Mouse (Mus musculus) CD4-positive helper T cell, adult 2 months (primary cell): ENCODE results near the gene Inafm2.

Experiments used
- DNase-seq: peaks from one replicate; pipeline ENCODE4 v3.0.0-alpha.2; 2012; ENCODE audit warnings: low read depth, missing footprints, low spot score

Gene Inafm2

GRCm38 (mm10) chr2:118782303-118782702 is 36.7 kb downstream of the Inafm2 start:
- DNase-seq: no peak

DNA sequence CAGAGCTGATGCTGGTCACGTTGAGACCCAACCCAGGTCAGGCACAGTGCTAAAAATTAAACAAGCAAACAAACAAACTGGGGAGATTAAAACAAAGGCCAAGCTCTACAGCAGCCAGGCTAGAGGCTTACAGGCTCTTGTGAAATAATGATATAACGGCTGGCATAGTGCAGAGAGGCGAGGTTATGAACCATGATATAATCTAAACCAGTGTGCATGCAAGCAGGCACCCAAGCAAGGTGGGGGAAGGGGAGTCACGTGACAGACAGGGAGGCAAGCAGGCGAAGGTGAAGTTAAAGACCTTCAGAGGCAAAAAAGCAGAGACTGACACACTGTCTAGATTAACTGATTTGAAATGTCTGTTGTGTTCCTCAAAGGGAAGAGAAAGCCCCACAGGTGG is 37.5 kb downstream of the Inafm2 start:
- DNase-seq: no peak

DNA sequence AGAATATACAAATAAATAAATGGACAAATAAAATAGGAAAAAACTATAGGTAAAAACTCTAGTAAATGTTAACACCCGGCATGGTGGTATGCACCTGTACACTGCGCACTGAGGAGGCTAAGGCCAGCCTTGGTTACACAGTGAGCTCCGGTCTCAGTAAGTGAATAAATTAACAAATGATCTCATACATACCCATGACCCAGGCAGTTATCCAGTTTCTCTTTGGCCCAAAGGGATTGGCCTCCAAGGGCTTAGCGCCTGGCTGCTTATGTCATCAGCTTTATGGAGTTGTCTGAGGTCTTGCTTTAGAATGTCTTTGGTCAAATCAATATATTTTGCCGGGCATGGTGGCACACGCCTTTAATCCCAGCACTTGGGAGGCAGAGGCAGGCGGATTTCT is 38.1 kb downstream of the Inafm2 start:
- DNase-seq: no peak

GRCm38 (mm10) chr2:118786525-118786924 is 41.0 kb downstream of the Inafm2 start:
- no peak for DNase-seq

DNA sequence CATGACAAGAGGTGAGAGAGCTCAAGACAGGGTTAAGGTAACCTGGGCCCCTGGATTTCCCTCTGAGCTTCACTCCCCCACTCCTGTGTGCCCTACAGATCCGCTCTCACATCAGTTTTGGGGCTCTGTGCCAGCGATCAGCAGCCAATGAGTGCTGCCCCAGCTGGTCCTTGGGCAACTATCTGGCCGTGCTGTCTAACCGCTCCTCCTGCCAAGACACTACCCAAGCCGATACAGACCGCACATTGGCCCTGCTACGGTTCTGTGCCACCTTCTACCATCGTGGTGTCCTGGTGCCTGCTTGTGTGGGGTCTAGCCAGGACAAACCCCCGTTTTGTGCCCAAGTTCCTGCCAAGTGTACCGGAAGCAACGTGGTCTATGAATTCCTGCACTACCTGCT is 43.9 kb downstream of the Inafm2 start:
- DNase-seq: no peak

DNA sequence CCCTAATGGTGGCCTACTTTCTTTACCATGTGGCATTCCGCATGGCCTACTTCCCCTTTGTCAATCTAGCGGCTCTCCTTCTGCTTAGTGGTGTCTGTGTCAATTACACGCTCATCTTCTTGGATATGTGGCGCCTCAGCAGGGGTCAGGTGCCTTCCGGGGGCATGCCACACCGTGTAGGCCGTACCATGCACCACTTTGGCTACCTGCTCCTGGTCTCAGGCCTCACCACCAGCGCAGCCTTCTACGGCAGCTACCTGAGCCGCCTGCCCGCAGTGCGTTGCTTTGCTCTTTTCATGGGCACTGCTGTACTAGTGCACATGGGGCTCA is 44.6 kb downstream of the Inafm2 start:
- no peak for DNase-seq

DNA sequence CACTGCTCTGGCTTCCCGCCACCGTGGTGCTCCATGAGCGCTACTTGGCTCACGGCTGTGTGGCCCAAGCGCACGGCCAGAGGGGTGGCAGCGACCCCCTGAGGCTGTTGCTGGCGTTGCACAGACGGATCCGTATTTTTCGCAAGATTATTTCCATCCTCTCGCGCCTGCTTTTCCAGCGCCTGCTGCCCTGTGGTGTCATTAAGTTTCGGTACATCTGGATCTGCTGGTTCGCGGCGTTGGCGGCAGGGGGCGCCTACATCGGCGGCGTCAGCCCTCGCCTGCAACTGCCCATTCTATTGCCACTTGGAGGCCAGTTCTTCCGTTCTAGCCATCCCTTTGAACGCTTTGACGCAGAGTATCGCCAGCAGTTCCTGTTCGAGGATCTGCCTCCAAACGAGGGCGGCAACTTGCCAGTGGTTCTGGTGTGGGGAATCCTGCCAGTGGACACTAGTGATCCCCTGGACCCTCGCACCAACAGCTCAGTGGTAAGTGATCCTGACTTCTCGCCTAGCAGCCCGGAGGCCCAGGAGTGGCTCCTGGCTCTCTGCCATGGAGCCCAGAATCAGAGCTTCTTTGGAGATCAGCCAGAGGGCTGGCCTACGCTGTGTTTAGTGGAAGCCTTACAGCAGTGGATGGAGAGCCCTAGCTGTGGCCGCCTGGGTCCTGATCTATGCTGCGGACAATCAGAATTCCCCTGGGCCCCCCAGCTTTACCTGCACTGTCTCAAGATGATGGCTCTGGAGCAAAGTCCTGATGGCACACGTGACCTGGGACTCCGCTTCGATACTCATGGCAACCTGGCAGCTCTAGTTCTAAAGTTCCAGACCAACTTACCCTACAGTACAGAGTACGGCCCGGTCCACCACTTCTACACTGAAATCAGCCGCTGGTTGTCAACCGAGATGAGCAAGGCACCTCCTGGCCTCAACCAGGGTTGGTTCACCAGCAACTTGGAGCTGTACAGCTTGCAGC is 45.3 kb downstream of the Inafm2 start:
- DNase-seq: peak; percentile 16

- DNase-seq: no peak
Observed at GRCm38 (mm10) chr2:118791591-118792258, 46.2 kb downstream of the Inafm2 start.

- no peak for DNase-seq
Observed at GRCm38 (mm10) chr2:118792259-118792613, 46.7 kb downstream of the Inafm2 start.

- no peak for DNase-seq
Observed at GRCm38 (mm10) chr2:118793636-118794035, 48.1 kb downstream of the Inafm2 start.
